ENCODE assay signal across 11 mouse cellular contexts in the genomic region with DNA sequence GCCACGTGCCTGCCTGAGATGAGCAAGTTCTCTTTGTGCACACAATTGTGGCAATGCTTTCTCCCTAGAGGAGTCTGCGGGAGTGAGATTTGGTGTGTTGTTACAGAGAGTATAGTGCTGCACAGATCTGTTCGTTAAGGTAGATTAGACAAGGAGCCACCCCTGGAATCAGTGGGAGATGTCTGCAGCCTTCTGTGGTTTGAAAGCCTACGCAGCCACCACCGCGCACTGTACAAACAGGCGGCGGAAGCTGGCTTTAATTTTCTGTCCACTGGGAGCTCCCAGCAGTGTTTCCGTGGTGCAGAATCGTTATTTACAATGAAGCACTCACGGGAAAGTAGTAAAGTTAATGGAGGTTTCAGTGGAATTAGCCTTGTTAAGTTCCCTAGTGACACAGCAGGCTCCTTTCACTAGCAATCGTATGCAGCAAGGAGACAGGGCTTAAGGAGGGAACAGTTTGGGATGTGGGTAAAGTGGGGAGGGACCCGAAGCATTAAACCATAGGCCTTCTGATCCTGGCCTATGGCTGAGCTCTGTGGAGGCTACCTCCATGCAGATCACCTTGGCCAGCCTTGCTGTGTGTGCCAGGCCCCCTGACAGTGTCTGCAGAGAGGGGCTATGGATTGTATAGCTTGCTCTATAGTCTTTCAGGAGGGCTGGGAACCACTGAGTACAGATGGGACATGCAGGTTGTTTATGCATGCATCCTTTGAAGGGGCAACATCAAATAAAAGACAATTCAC.
DNase-seq lines count a peak whose midpoint lies in the region; ATAC-seq and TF ChIP-seq lines count a peak whose summit lies in the region.
"Had no signal": no experiment of that assay in that cellular context is flagged by ENCODE, and none has a peak within 500 bp of the region (broad histone marks: within the 10 kb centered on the region; RNA-seq: fewer than 3 reads in every experiment).

No protein-coding gene starts in this region.

- no peak for TF ChIP-seq POLR2A in lung, adult 2 months (IDR thresholded peaks at IDR 0.05; ENCODE audit: borderline replicate concordance, extremely low read depth, low read depth, low read length)

- 29% methylated on average over 13 of the region's 13 CpGs for WGBS in neural tube, embryonic 13.5 days
- WGBS in limb, embryonic 12.5 days = 39% methylated on average over 13 of the region's 13 CpGs
- 78% methylated on average over 13 of the region's 13 CpGs for WGBS in lung, adult 2 months

- peaks cover 28% of the 10 kb centered on the region for H3K4me1 ChIP-seq in neural tube, embryonic 13.5 days (replicated peaks)
- peaks cover 56% of the 10 kb centered on the region for H3K4me1 ChIP-seq in limb, embryonic 12.5 days (replicated peaks)
- no peaks in the 10 kb centered on the region for H3K4me1 ChIP-seq in lung, adult 2 months (ENCODE audit: control insufficient read depth, insufficient read depth, low read length)

- TF ChIP-seq CTCF in lung, adult 2 months (IDR thresholded peaks at IDR 0.05; ENCODE audit: insufficient read depth, low read length) = no peak

- no peaks in the 10 kb centered on the region for H3K36me3 ChIP-seq in neural tube, embryonic 13.5 days
- H3K36me3 ChIP-seq in limb, embryonic 12.5 days = no peaks in the 10 kb centered on the region
- H3K36me3 ChIP-seq: embryonic facial prominence, embryonic 13.5 days had no signal

- H3K4me3 ChIP-seq in neural tube, embryonic 13.5 days = no peak overlapping the region
- no peak overlapping the region for H3K4me3 ChIP-seq in limb, embryonic 12.5 days (replicated peaks)
- H3K4me3 ChIP-seq in lung, adult 2 months (replicated peaks; ENCODE audit: extremely low read depth, low read depth, low read length) = no peak overlapping the region
- H3K4me3 ChIP-seq: embryonic facial prominence, embryonic 13.5 days had no signal

- peak overlapping the region; percentile 56; the same call in 1 of the 2 replicates for H3K27ac ChIP-seq in neural tube, embryonic 13.5 days (replicated peaks)
- H3K27ac ChIP-seq in limb, embryonic 12.5 days = no peak overlapping the region
- H3K27ac ChIP-seq: embryonic facial prominence, embryonic 13.5 days had no signal

- H3K4me2 ChIP-seq in neural tube, embryonic 13.5 days = no peak overlapping the region
- H3K4me2 ChIP-seq in limb, embryonic 12.5 days = 0 out of 2 replicates have a peak overlapping the region, but pooled peaks have one; percentile 4
- H3K4me2 ChIP-seq: embryonic facial prominence, embryonic 13.5 days had no signal

- no peaks in the 10 kb centered on the region; the same call in none of the 2 replicates for H3K27me3 ChIP-seq in neural tube, embryonic 13.5 days
- 0 out of 2 replicates have a peak, but pooled peaks cover 2% of the 10 kb centered on the region for H3K27me3 ChIP-seq in limb, embryonic 12.5 days
- H3K27me3 ChIP-seq: embryonic facial prominence, embryonic 13.5 days had no signal

- no peaks in the 10 kb centered on the region for H3K9me3 ChIP-seq in neural tube, embryonic 13.5 days
- no peaks in the 10 kb centered on the region for H3K9me3 ChIP-seq in limb, embryonic 12.5 days
- H3K9me3 ChIP-seq: embryonic facial prominence, embryonic 13.5 days had no signal

- DNase-seq in embryo, embryonic 11 days = peak; percentile 8
- DNase-seq in embryo, embryonic 9.5 days (ENCODE audit: extremely low spot score) = no peak
- no peak for DNase-seq in neural tube, embryonic 10.5 days (ENCODE audit: extremely low spot score, low spot score)
- no peak for DNase-seq in urinary bladder, postnatal 14 days (ENCODE audit: low spot score)
- DNase-seq in kidney, adult 18-20 months = no peak
- DNase-seq in lung, adult 2 months = no peak
- DNase-seq: gastrocnemius, postnatal 10 days; lung, postnatal 10 days had no signal

- H3K9ac ChIP-seq in neural tube, embryonic 13.5 days = no peak overlapping the region
- no peak overlapping the region for H3K9ac ChIP-seq in limb, embryonic 12.5 days (replicated peaks)
- H3K9ac ChIP-seq: embryonic facial prominence, embryonic 13.5 days had no signal

- ATAC-seq in neural tube, embryonic 13.5 days (ENCODE audit: low read depth) = peak; percentile 71
- ATAC-seq in limb, embryonic 12.5 days (ENCODE audit: insufficient number of reproducible peaks, insufficient read depth, low FRiP score, low TSS enrichment, low read depth) = peak; percentile 35; the same call in 1 of the 2 replicates
